Mouse (Mus musculus): ENCODE data around the gene Nrcam. TPM values are rescaled to one million over a fixed set of nuclear protein-coding genes. Genes with fewer than 3 reads are reported as not detected.

Nrcam gene
- polyA plus RNA-seq, 1 experiment from 2014 or later, result 5.1 TPM

GRCm38 (mm10) chr12:44346143-44346542 lies 17.5 kb downstream of the Nrcam start:
- WGBS, result 69% methylated on average over 3 of the region's 3 CpGs
- H3K36me3 ChIP-seq (ENCODE audit: insufficient read depth, low read length), result no peaks in the 10 kb centered on the region

GRCm38 (mm10) chr12:44355116-44355515 lies 26.4 kb downstream of the Nrcam start:
- WGBS, result 82% methylated on average over 4 of the region's 4 CpGs
- Histone ChIP-seq H3K9ac (ENCODE audit: low read depth, low read length) (no peak overlapping the region), H3K4me2 (ENCODE audit: low read length) (no peak overlapping the region), H3K27ac (no peak overlapping the region), H3K9me3 (replicated peaks; ENCODE audit: low read length) (no peaks in the 10 kb centered on the region), H3K4me3 (replicated peaks; ENCODE audit: low read depth, low read length) (no peak overlapping the region), H3K4me1 (replicated peaks; ENCODE audit: insufficient read depth, low read length) (no peaks in the 10 kb centered on the region), H3K27me3 (ENCODE audit: insufficient read depth, low read length) (no peaks in the 10 kb centered on the region), H3K36me3 (ENCODE audit: insufficient read depth, low read length) (no peaks in the 10 kb centered on the region)
- DNase-seq (ENCODE audit: low spot score) (no peak), ATAC-seq (replicated peaks; ENCODE audit: low FRiP score, low read depth) (no peak)
- no peak for TF ChIP-seq CTCF (IDR thresholded peaks at IDR 0.05; ENCODE audit: low read depth)

More at GRCm38 (mm10) chr12:44346143-44346542, 17.5 kb downstream of the Nrcam start:
- no peaks in the 10 kb centered on the region for H3K4me1 ChIP-seq (replicated peaks; ENCODE audit: insufficient read depth, low read length)
- H3K27me3 ChIP-seq (ENCODE audit: insufficient read depth, low read length), result no peaks in the 10 kb centered on the region
- H3K9ac ChIP-seq (ENCODE audit: low read depth, low read length), result no peak overlapping the region
- H3K27ac ChIP-seq, result no peak overlapping the region
- no peak for ATAC-seq (replicated peaks; ENCODE audit: low FRiP score, low read depth)
- H3K4me2 ChIP-seq (ENCODE audit: low read length), result no peak overlapping the region
- H3K9me3 ChIP-seq (replicated peaks; ENCODE audit: low read length), result no peaks in the 10 kb centered on the region
- DNase-seq (ENCODE audit: low spot score), result no peak
- no peak for TF ChIP-seq CTCF (IDR thresholded peaks at IDR 0.05; ENCODE audit: low read depth)
- no peak overlapping the region for H3K4me3 ChIP-seq (replicated peaks; ENCODE audit: low read depth, low read length)

GRCm38 (mm10) chr12:44357460-44357859 lies 28.8 kb downstream of the Nrcam start:
- DNase-seq (ENCODE audit: low spot score) (no peak), ATAC-seq (replicated peaks; ENCODE audit: low FRiP score, low read depth) (no peak)
- H3K4me3 ChIP-seq (replicated peaks; ENCODE audit: low read depth, low read length), result no peak overlapping the region
- no peaks in the 10 kb centered on the region for H3K27me3 ChIP-seq (ENCODE audit: insufficient read depth, low read length)
- no peak overlapping the region for H3K9ac ChIP-seq (ENCODE audit: low read depth, low read length)
- no peaks in the 10 kb centered on the region for H3K9me3 ChIP-seq (replicated peaks; ENCODE audit: low read length)
- no peak overlapping the region for H3K4me2 ChIP-seq (ENCODE audit: low read length)
- H3K4me1 ChIP-seq (replicated peaks; ENCODE audit: insufficient read depth, low read length), result no peaks in the 10 kb centered on the region
- 40% methylated on average over 3 of the region's 3 CpGs for WGBS
- no peak overlapping the region for H3K27ac ChIP-seq
- TF ChIP-seq CTCF (IDR thresholded peaks at IDR 0.05; ENCODE audit: low read depth), result no peak
- H3K36me3 ChIP-seq (ENCODE audit: insufficient read depth, low read length), result no peaks in the 10 kb centered on the region

- DNase-seq (ENCODE audit: low spot score) (no peak), ATAC-seq (replicated peaks; ENCODE audit: low FRiP score, low read depth) (no peak)
- Histone ChIP-seq H3K9ac (ENCODE audit: low read depth, low read length) (no peak overlapping the region), H3K27me3 (ENCODE audit: insufficient read depth, low read length) (no peaks in the 10 kb centered on the region), H3K4me1 (replicated peaks; ENCODE audit: insufficient read depth, low read length) (no peaks in the 10 kb centered on the region), H3K4me3 (replicated peaks; ENCODE audit: low read depth, low read length) (no peak overlapping the region), H3K27ac (no peak overlapping the region), H3K4me2 (ENCODE audit: low read length) (no peak overlapping the region), H3K9me3 (replicated peaks; ENCODE audit: low read length) (no peaks in the 10 kb centered on the region), H3K36me3 (ENCODE audit: insufficient read depth, low read length) (no peaks in the 10 kb centered on the region)
- TF ChIP-seq CTCF (IDR thresholded peaks at IDR 0.05; ENCODE audit: low read depth), result no peak
- 84% methylated on average over 1 of the region's 1 CpGs for WGBS
Observed at GRCm38 (mm10) chr12:44357881-44358280, 29.2 kb downstream of the Nrcam start.

GRCm38 (mm10) chr12:44371076-44371710 lies 42.5 kb downstream of the Nrcam start:
- DNase-seq (ENCODE audit: low spot score), result no peak
- WGBS, result 54% methylated on average over 3 of the region's 3 CpGs
- TF ChIP-seq CTCF (IDR thresholded peaks at IDR 0.05; ENCODE audit: low read depth), result no peak

GRCm38 (mm10) chr12:44375956-44376355 lies 47.3 kb downstream of the Nrcam start:
- H3K4me1 ChIP-seq (replicated peaks; ENCODE audit: insufficient read depth, low read length), result no peaks in the 10 kb centered on the region
- no peak for ATAC-seq (replicated peaks; ENCODE audit: low FRiP score, low read depth)
- no peak overlapping the region for H3K27ac ChIP-seq
- no peak for DNase-seq (ENCODE audit: low spot score)
- no peak overlapping the region for H3K9ac ChIP-seq (ENCODE audit: low read depth, low read length)
- no peak overlapping the region for H3K4me2 ChIP-seq (ENCODE audit: low read length)
- no peak for TF ChIP-seq CTCF (IDR thresholded peaks at IDR 0.05; ENCODE audit: low read depth)
- H3K27me3 ChIP-seq (ENCODE audit: insufficient read depth, low read length), result no peaks in the 10 kb centered on the region
- 88% methylated on average over 6 of the region's 6 CpGs for WGBS
- H3K4me3 ChIP-seq (replicated peaks; ENCODE audit: low read depth, low read length), result no peak overlapping the region
- H3K9me3 ChIP-seq (replicated peaks; ENCODE audit: low read length), result no peaks in the 10 kb centered on the region
- H3K36me3 ChIP-seq (ENCODE audit: insufficient read depth, low read length), result no peaks in the 10 kb centered on the region

More at GRCm38 (mm10) chr12:44371076-44371710, 42.5 kb downstream of the Nrcam start:
- H3K9me3 ChIP-seq (replicated peaks; ENCODE audit: low read length), result no peaks in the 10 kb centered on the region
- H3K36me3 ChIP-seq (ENCODE audit: insufficient read depth, low read length), result no peaks in the 10 kb centered on the region
- no peak overlapping the region for H3K27ac ChIP-seq
- no peaks in the 10 kb centered on the region for H3K4me1 ChIP-seq (replicated peaks; ENCODE audit: insufficient read depth, low read length)
- ATAC-seq (replicated peaks; ENCODE audit: low FRiP score, low read depth), result no peak
- H3K27me3 ChIP-seq (ENCODE audit: insufficient read depth, low read length), result no peaks in the 10 kb centered on the region
- H3K9ac ChIP-seq (ENCODE audit: low read depth, low read length), result no peak overlapping the region
- no peak overlapping the region for H3K4me3 ChIP-seq (replicated peaks; ENCODE audit: low read depth, low read length)
- H3K4me2 ChIP-seq (ENCODE audit: low read length), result no peak overlapping the region
